Mouse (Mus musculus): ENCODE measurements around the gene Bcl11a.

DNA sequence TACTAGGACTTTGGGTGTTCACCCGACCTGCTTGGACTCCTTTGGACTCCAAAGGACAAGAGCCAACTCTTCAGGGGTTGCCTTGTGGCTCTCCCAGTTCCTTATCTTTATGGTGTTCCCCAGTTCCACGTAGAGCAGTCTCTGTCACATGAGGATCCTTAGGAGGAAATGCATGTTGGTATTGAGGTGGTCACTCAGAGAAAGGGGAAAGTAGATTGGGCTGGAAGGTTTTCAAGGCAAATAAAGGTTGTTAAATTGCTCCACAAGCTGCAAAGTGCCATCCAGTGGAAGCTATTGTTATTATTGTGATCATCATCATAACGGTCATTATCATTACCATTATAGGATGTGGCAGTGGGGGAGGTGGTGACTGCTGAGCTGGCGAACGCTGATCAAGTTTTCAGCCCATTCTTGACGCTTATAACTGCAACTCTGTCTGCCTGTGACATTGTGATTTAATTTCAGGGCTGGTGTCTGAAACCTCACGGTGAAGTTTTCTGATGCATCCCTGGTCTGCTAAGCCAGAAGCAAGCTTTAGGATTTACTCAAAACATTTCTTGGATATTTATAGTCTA lies 52.4 kb downstream of the Bcl11a start:
- TF ChIP-seq CTCF (IDR thresholded peaks at IDR 0.05) (no peak), EP300 (IDR thresholded peaks at IDR 0.05) (no peak)
